Mouse (Mus musculus): ENCODE measurements around the gene Aqr.

DNA sequence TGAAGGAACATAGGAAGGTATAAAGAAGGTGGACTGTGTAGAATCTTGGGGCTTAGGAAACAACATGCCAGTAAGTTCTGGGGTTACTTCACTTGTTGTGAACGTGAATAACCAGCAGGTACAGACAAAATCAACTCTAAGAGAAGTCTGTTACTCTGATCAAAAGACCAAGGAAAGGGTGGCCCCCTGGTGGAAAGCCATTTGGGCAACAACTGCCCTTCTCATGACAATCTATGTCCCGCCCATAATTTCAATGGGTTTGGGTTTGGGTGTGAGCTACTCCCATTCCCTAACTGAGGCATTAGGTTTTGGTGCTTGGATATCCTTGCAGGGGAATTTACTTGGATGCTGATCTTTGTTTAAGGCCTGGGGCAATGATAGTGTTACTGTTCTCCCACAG lies 122.8 kb downstream of the Aqr start:
- TF ChIP-seq CTCF (IDR thresholded peaks at IDR 0.05; ENCODE audit: borderline replicate concordance, extremely low read depth, insufficient read depth, insufficient read length) (no peak), POLR2A (IDR thresholded peaks at IDR 0.05; ENCODE audit: borderline replicate concordance, extremely low read depth, insufficient read depth, insufficient read length, poor library complexity, severe bottlenecking) (no peak)

Data from brain, embryonic 14.5 days (tissue).